Mouse (Mus musculus): ENCODE data around the gene Qdpr. TPM values are rescaled to one million over a fixed set of nuclear protein-coding genes. Genes with fewer than 3 reads are reported as not detected.
"Not testable (repeated sequence)": the region's sequence is repeated elsewhere in the genome, so short reads cannot be mapped to it uniquely, and the experiment has no call there.

Gene Qdpr
- total RNA-seq, 2 experiments from 2014 or later: 45.7 to 50.0 TPM

DNA sequence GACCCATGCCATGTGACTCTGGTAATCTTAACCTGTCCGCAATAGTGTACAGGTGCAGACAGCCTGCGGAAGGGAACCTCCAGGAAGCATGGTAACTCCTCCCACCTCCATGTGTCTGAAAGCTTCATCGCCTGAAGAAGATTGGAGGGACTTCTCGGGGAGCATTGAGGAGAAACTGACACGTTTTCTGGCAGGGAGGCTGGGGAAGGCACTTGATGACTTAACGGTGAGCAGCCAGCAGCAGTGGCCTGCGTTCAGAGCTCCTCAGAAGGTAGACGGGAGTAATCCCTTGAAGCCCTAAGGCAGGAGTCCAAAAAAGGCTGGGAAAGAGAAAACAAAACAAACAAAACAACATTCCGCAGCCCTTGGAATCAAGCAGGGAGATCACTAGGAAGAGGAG, 4.4 kb upstream of the Qdpr start:
- DNase-seq (ENCODE audit: low spot score): no peak

DNA sequence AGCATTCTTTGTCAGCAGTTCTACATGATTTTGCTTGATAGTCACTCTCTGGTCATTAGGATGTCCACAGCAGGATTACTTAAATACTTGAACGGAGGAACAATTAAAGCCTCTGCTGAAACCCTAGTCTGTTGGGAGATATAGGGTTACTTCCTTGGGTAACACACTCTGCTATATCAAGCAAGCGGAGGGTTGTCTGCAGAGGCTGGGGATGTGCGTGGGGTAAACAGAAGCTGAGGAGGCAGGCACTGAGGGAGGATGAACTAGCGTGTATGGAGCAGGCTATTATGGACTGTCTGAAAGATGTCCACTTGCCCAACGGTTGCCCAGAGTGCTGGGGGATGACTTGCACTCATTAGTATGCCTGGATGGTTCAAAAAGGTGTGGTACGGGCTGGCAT, 3.4 kb upstream of the Qdpr start, which contains the start of gene Clrn2:
TSS of gene Clrn2 (plus strand) at position 301 of the 400 bp plus-strand sequence.
- no peak for DNase-seq (ENCODE audit: low spot score)

DNA sequence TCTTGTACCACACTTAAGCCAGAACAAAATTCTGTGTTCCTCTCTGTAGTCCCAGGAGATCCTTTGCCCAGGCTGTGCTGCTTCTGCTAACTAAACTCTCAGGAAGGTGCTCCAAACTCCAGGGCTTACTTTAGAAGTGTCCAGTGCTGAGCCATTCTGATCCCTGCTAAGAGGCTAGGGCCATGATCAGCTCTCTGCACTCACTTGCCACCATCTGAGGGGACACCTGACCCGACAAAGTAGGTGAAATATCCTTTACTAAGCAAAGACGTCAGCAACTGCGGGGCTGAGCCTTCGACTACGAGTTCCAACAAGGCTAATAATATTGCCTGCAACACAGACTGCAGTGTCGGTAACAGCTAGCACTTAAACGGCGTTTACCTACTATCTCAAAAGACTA, 830 bp downstream of the Qdpr start:
- peak; percentile 6 for DNase-seq (ENCODE audit: low spot score)

DNA sequence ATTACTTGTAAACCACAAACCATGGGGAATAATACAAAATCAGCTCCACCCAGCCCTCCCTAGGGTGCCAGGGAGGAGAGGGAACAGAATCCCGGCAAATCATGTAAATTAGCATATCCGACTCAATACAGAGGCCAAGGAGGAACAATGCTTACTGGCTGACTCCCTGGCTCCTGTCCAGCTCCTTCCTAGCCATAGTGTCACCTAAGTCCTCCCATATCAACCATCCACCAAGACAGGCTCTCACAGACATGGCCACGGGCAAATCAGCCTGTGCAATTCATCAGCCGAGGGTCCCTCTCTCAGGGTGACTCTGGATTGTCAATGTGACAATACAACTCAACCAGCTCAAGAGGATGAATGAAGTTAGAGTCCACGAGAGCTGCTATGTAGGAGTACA, 1.4 kb downstream of the Qdpr start:
- no peak for DNase-seq (ENCODE audit: low spot score)

DNA sequence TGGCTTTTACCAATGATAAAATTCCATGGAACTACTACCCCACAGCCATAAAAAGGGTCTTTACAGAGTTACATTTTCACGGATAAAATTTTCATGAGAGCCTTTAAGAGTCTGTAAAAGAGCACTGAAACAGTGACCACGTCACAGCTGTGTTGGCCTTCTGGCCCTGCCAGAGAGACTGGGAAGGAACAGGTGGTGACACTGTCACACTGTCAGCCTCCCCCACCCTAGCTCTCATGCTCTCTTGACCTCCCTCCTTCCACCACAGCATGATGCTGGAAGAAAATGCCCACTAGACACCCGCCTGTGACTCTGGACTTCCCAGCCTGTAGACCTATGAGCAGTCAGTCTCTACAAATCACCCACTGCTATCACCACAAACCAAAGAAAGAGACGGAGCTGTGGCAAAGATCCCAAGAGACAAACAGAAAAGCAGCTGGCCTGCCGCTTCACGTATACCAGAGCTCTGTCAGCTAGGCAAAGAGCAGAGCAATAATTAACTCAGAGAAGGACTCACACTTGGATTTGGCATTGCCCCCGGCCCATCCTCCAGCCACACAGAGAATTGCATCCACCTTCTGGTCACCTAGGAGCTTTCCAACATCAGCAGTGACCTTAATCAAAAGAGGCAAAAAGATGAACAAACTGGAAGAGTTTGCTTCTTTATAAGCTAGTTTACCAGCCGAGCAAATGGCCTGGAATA, 5.8 kb downstream of the Qdpr start:
- DNase-seq (ENCODE audit: low spot score): no peak

DNA sequence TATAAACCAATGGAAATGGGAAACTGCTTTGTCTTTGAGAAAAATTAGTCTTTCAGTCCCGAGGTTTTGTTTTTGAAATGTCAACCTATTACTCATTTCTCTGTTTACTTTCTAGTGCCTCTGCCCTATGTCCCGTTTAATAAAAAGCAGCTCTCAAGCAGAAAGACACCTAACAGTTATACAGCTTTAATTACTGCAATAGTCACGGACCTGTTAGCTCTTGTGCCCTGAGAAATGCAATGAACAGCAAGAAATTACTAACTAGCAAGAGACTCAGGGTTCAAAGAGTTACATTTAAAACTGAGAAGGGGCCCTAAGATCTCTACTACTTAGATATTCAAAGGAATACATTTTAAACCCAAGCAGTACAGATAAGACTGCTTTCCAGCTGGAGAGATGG, 8.3 kb downstream of the Qdpr start:
- no peak for DNase-seq (ENCODE audit: low spot score)

DNA sequence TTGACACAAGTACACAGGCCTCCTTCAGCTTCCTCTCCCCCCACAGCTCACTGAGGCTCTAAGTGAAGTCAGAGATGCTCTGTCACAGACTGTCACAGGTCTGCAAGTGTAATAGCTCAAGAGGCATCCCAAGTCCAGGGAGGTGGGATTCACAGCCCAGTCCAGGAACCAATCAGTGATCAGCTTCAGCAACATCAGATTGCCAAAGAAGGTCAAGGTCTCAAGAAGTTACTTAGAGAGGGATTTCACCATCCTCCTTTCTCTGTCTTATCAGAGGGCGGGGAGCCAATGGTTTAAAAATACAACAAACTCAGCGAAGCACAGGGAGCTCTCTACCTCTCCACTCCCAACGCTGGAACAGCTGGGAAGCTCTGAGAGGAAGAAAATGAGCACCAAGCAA, 8.9 kb downstream of the Qdpr start:
- DNase-seq (ENCODE audit: low spot score): no peak

DNA sequence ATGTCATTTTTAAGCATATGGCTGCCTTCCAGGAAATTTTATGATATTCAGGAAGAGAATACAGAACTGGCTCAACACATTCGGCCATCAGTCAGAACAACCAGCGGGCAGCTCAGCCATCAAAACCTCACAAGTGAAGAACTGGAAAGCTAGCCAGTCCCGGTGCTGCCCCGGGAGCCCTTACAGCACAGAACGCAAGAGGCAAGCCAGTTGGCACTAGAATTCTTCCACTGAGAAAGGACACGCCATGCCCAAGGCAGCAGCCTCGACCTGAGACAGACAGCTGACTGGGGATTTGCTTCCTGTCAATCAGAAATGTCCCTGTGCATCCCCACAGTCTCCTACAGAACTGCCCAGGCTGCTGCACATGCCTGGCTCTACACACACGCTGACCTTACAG, 11.7 kb downstream of the Qdpr start:
- DNase-seq (ENCODE audit: low spot score): peak; percentile 57

DNA sequence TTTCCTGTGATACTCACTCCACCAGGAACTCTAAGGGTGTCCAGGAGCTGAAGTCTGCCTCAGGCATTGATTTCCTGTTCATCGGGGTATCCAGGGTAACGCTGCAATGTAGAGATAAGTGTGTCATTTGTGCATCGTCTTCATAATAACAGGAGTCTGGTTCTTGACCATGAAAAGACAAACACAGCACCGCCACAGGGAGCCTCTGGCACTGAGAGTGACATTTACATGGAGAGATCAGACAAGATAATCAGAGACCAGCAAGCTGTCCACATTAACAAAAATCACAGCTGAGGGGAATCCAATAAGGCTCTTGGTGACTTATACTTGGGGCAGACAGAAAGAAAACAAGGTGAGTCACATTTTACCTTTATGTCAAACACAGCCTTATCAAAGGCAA, 12.2 kb downstream of the Qdpr start:
- no peak for DNase-seq (ENCODE audit: low spot score)

DNA sequence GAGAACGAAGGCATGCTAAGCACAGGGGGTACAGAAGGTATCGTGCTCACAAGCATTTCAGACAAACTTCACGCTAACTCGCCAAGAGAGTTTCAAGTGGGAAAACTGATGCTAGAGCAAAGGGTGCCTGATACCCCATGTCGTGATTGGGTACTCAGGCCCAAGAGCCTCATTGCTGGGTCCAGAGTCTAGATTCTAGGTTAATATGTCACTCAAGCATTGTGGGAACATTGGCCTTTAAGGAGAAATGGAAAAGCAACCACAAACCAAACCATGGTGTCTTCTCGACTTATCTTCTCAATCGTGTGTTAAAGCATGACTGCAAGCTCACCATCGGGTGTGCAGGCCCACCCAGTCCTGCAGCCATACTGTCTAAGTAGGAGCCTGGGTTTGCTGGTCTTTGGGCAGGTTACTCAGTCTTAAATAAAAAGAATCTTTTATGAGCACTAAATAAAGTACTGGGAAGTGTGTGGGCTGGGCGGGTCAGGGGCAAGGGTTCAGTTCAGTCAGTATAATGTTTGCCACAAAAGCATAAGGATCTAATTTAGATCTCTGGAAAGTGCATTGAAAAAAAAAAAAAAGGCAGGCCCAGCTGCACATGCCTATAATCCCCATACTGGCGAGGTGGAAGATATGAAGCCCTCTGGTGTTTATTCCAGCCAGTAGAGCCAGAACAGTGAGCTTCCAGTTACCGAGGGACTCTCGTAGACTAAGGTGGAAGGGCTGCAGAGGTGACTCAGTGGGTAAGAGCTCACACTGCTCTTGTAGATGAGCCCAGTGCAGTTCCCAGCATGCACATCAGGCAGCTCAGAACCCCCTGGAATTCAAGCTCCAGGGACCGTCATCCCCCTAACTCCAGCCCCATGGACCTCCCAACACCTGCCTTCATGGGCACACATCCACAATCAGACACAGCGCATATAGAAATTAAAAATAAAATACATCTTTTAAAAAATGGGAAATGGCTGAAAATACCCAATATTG, 13.8 kb downstream of the Qdpr start:
- DNase-seq (ENCODE audit: low spot score): no peak

DNA sequence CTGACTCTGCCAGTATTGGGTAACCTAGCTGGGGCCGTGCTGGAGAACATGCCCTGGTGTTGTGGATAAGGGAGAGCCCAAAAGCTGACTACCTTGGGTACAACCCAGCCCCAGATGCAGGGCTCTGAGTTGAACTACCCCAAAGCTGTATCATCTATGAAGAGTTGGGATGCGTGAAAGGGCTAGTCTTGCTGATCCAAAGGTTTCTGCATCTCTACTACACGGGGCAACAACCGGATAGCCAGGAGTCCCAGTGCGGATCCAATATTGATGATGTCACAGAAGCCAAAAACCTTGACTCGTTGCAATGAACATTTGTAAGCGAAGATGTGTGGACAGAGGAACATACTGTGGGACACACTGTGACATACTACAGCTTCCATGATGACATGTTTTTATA, 22.1 kb downstream of the Qdpr start:
- no peak for DNase-seq (ENCODE audit: low spot score)

DNA sequence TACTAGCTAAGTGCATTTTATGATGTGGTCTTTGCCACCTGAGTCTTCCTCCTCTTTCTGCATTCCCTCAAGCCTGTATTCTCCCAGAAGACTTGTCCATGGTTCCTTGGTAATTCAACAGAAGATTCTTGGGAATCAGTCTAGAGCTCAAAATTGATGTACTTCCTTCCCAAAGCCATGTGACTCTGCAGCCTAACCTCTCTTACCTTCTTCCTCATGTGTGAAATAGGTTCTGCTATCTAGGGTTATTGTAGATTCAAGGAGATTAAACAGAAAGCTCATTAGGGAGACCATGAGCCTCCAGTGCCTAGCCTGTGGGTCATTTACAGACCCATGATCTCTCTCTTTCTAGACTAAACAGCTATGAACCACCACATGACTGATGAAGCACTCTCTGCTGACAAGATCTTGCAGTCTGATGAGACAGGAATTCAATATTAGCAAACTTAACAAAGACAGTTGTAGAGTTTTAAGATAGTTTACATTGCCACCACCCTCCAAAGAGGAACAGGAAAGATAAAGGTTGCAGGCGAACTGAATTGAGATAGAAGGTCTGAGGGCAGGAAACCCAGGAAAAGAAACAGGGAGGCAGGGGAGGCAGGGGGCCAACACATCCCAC, 23.5 kb downstream of the Qdpr start:
- DNase-seq (ENCODE audit: low spot score): no peak

DNA sequence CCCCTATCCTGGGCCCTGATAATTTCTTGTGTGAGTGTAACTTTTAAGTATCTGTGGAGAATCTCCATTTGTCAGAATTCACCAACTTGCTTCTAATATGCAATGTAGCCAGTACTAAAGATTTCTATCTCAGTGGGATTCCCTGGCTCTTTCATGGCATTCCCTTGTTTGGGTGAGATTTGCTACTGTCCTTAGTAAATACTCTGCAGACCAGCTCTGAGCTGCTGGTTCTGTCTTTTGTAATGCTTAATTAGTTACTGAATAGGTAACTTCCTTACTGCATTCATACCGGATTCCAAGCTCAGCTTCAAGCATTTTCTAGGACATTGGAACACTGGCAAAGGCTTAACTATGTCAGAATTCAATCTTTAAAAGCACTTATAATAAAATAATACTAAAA, 24.3 kb downstream of the Qdpr start:
- DNase-seq (ENCODE audit: low spot score): not testable (repeated sequence)

DNA sequence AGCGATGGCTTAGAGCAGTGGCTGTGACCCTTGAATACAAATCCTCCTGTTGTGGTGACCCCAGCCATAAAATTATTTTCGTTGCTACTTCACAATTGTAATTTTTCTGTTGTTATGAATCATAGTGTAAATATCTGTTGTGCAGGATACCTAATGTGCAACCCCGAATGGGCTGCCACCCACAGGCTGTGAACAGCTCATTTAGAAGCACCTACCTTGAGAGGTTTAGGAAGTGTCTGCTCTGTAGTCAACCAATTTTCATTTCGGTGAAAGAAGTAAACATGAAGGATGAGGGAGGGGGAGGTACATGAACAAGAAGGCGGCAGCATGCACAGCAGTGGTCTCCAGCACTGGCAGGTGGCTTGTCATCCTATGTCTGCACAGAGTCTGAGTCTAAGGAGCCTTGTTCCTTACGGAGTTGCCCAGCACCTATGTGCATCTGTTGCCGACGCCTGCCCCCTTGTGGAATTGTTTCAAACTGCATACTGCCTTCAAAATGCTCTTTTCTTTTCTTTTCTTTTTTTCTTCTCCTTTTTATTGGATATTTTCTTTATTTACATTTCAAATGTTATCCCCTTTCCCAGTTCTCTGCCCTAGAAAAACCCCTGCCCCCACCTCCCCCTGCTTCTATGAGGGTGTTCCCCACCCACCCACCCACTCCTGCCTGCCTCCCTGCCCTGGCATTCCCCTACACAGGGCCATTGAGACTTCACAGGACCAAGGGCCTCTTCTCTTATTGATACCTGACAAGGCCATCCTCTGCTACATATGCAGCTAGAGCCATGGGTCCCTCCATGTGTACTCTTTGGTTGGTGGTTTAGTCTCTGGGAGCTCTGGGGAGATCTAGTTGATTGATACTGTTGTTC, 25.8 kb downstream of the Qdpr start:
- DNase-seq (ENCODE audit: low spot score): peak; percentile 26

DNA sequence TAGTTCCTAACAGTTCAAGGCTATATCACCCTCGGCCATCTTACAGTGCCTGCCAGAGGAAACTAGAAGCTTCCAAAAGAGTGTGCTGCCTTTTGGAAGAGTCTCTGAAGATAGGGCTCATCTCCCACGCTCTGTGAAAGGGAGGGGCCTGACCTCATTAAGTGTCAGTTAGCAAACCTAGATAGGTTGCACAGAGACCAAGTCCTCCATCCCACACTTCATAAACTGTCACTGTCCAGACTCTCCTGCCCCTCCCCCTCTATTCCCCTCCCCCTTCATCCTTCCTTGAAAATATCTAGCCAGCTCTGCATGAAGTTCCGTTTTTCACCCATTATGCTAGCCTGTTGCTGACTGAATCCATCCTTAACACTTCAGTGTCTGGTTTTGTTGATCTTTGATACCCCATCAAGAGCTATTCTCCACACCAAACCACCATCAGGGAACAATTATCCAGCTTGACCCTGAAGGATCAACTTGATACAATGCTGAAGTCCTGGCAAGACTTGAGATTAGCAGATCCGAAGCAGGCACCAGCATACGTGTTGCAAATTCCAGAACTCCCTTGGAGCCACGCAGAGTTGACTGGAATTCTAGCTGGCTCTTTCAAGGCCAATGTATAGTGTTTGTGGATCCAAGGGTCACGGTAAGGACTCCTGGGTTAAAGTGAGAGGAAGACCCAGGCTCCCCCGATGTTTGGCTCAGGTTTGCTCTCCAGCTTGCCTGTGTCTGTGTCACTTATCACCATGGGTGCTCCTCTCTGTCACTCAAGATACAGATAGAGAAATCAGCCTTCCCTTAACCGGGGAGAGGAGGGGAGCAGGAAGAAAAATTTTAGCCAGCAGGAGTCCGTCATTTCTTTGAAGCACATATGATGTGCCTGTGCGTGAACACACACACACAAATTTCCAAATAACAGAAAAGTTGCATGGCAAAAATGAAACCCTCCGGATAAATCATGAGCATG, 27.9 kb downstream of the Qdpr start:
- no peak for DNase-seq (ENCODE audit: low spot score)

DNA sequence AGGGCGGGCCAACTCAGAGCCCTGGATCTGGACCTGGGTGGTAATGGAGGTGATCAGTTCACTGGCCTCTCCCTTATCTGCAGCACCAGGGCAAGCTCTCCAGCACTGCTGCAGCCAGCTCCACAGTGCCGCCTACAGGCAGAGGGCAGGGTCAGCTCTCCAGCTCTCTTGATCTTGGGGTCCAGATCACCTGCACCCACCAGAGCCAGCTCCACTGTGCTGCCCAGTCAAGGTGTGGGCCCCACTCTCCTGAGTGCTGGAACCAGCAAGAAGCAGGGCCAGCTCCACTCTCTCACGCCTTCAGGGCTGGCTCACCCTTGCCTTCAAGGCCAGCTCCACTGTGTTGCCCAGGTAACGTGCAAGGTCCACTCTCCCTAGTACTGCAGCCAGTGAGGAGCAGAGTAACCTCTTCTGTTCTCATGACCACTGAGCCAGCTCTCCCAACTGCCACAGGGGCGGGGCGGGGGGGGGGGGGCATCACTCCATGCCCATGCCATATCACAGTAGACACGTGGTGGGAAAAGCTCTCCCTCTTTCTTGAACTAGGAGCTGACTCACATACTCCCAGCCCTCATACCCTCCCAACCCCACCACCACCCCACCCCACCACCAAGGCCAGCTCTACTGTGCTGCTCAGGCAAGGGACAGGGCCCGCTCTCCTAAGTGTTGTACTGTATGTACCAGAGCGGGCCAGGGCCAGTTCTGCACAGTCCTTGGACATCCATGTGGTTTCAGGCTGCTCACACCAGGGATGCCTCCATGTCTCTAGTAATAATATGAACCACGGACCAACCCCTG, 30.0 kb downstream of the Qdpr start:
- no peak for DNase-seq (ENCODE audit: low spot score)

DNA sequence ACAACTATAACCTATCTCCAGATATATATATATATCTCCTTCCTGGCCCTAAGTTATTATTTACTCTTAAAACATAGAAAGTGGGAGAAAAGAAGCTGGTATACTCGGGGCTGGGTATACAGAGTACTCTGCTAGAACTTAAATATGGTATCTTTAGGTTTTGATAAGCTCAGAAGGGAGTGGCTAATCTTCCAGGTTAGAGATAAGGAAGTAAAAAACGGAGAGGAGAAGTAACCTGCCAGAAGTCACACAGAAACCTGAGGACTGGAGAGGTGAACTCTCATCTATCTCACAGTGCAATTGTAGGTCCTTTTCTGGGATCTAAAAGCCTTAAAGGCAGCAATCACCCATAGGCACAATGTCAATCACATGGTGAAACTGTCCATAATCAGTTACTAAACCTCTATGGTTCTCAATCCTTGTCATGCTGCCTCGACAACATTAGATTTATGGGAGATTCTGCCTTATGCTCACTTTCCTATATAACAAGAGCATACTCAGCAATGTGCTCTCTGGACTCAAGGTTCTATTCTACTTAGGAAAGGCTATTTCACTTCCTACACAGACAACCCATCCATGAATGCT, 32.1 kb downstream of the Qdpr start:
- DNase-seq (ENCODE audit: low spot score): no peak

DNA sequence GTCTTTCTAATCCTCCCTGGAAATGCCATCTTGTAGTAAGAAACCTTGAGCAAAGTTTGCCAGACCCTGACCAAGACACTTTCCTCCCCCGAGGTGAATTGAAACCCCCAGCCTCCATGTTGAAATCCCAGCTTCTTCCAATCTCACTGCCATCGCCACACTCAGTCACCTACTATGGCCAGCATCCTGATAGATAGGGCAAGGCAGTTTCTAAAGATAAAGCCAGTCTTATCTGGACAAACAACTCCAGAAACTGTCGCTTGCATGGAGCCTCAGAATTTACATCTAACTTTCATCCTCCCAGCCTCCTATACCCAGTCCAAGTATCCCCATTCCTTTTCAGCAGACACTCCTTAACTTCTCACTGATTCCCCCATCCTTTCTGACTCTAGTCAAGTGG, 33.6 kb downstream of the Qdpr start:
- DNase-seq (ENCODE audit: low spot score): no peak

DNA sequence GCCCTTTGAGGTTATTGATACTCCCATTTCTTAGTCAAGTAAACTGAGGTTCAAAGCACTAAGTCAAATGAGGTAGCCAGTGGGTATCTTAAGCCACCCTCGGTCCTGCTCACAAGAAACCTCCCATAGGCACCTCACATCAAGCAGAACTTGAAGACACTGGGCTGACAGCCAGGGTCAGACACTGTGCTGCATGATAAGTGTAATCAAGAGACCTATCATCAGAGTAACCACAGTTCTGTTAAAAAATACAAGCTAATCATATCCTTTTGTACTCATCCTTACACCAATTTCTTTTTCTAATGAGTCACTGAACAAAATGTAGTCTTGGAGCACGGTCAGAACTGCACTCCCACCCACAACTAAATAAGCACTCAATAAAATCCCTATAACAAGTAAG, 43.9 kb downstream of the Qdpr start:
- DNase-seq (ENCODE audit: low spot score): no peak
